Mouse (Mus musculus) lung, adult 2 months (tissue): ENCODE measurements around the gene Ntng1. TPM values are rescaled to one million over a fixed set of nuclear protein-coding genes. Genes with fewer than 3 reads are reported as not detected.
"Not testable (repeated sequence)": the region's sequence is repeated elsewhere in the genome, so short reads cannot be mapped to it uniquely, and the experiment has no call there.

Experiments
- DNase-seq: peaks from one replicate; pipeline ENCODE4 v3.0.0; 2022
- H3K4me1 ChIP-seq: fragments of 200-500 bp; 2 replicates; pipeline ENCODE4 v1.6.1; 2011; ENCODE audit warnings: low read length; ENCODE audit not compliant: control insufficient read depth, insufficient read depth
- H3K4me3 ChIP-seq: fragments of 200-500 bp; replicated peaks from 2 replicates; pipeline ENCODE3; 2011; ENCODE audit warnings: low read depth, mild to moderate bottlenecking, control low read depth, low read length; ENCODE audit errors: extremely low read depth
- CTCF ChIP-seq: fragments of 200-500 bp; IDR thresholded peaks from 2 replicates; pipeline ENCODE4 v1.5.1; 2011; ENCODE audit warnings: mild to moderate bottlenecking, low read length, control low read depth; ENCODE audit not compliant: insufficient read depth
- POLR2A ChIP-seq: fragments of 200-500 bp; IDR thresholded peaks from 2 replicates; pipeline ENCODE4 v1.6.1; 2011; ENCODE audit warnings: low read depth, mild to moderate bottlenecking, control low read depth, low read length, borderline replicate concordance; ENCODE audit errors: extremely low read depth
- WGBS: fragments of 180-500 bp; shearing (Covaris S2); methylation state at CpG from one replicate; pipeline ENCODE4 v1.1.7; 2018; 5-methylcytosine and 5-hydroxymethylcytosine counted together
- polyA plus RNA-seq: library from polyadenylated mRNA; depleted of rRNA; stranded (reverse); fragments of >200 nt; gene quantifications from 2 replicates; pipeline ENCODE4 v1.2.3, GENCODE M21; 2012; rRNA removed

Gene Ntng1
- polyA plus RNA-seq, 1 experiment: 0.58 TPM

- H3K4me3 ChIP-seq: no peak overlapping the region
- no peaks in the 10 kb centered on the region for H3K4me1 ChIP-seq
- no peak for DNase-seq
- 59% methylated on average over 4 of the region's 4 CpGs for WGBS
- TF ChIP-seq POLR2A (no peak), CTCF (no peak)
Measured at GRCm38 (mm10) chr3:109765141-109765540, 378.7 kb downstream of the Ntng1 start.

- Histone ChIP-seq H3K4me1 (no peaks in the 10 kb centered on the region), H3K4me3 (no peak overlapping the region)
- no peak for DNase-seq
- no peak for TF ChIP-seq CTCF
- no peak for TF ChIP-seq POLR2A
- 60% methylated on average over 2 of the region's 2 CpGs for WGBS
Measured at GRCm38 (mm10) chr3:109756426-109756825, 387.4 kb downstream of the Ntng1 start.

GRCm38 (mm10) chr3:109747593-109747992 is 396.2 kb downstream of the Ntng1 start:
- not testable (repeated sequence) for H3K4me1 ChIP-seq, DNase-seq, H3K4me3 ChIP-seq
- WGBS: 66% methylated on average over 3 of the region's 3 CpGs

- WGBS: 43% methylated on average over 2 of the region's 2 CpGs
- no peak for DNase-seq
- no peak overlapping the region for H3K4me3 ChIP-seq
- no peaks in the 10 kb centered on the region for H3K4me1 ChIP-seq
- no peak for TF ChIP-seq CTCF
- TF ChIP-seq POLR2A: no peak
Measured at GRCm38 (mm10) chr3:109740466-109741102, 403.2 kb downstream of the Ntng1 start.

GRCm38 (mm10) chr3:109732327-109733182 is 411.3 kb downstream of the Ntng1 start:
- TF ChIP-seq POLR2A (no peak), CTCF (no peak)
- Histone ChIP-seq H3K4me1 (no peaks in the 10 kb centered on the region), H3K4me3 (no peak overlapping the region)
- WGBS: 40% methylated on average over 10 of the region's 10 CpGs
- no peak for DNase-seq

- 77% methylated on average over 5 of the region's 5 CpGs for WGBS
- Histone ChIP-seq H3K4me1 (no peaks in the 10 kb centered on the region), H3K4me3 (no peak overlapping the region)
- TF ChIP-seq POLR2A (no peak), CTCF (no peak)
- DNase-seq: no peak
Measured at GRCm38 (mm10) chr3:109731592-109732230, 412.1 kb downstream of the Ntng1 start.

Other genes with a start within 250 kb of the Ntng1 start
- 6.3 and 6.9 TPM in 2 replicates for gene Prmt6, start 107.0 kb upstream of the Ntng1 start, polyA plus RNA-seq